Mouse (Mus musculus) liver, embryonic 13.5 days (tissue): Measurements from ENCODE around the gene Krtap5-3. TPM values are rescaled to one million over a fixed set of nuclear protein-coding genes. Genes with fewer than 3 reads are reported as not detected.
"Not testable (repeated sequence)": the region's sequence is repeated elsewhere in the genome, so short reads cannot be mapped to it uniquely, and the experiment has no call there.

Source experiments
- ATAC-seq: fragments of 200-750 bp; cut with Nextera tagmentation; 2 replicates; pipeline ENCODE4 v1.8.0; 2017; ENCODE audit warnings: low read depth, mild to moderate bottlenecking, moderate number of reproducible peaks, moderate library complexity
- DNase-seq: peaks from one replicate; pipeline ENCODE4 v3.0.0; 2022
- H3K27ac ChIP-seq: fragments of 300-500 bp; sonication (generic); 2 replicates; pipeline ENCODE4 v1.5.1; 2015; ENCODE audit warnings: moderate library complexity, mild to moderate bottlenecking, inconsistent platforms
- H3K27me3 ChIP-seq: fragments of 300-500 bp; sonication (generic); 2 replicates; pipeline ENCODE4 v1.6.1; 2015; ENCODE audit warnings: mild to moderate bottlenecking, inconsistent platforms
- H3K36me3 ChIP-seq: fragments of 300-500 bp; sonication (generic); 2 replicates; pipeline ENCODE4 v1.6.1; 2015; ENCODE audit warnings: mild to moderate bottlenecking, inconsistent platforms
- H3K4me1 ChIP-seq: fragments of 300-500 bp; sonication (generic); replicated peaks from 2 replicates; pipeline ENCODE4 v1.6.1; 2015; ENCODE audit warnings: inconsistent platforms
- H3K4me2 ChIP-seq: fragments of 300-500 bp; sonication (generic); 2 replicates; pipeline ENCODE4 v1.6.1; 2015; ENCODE audit warnings: inconsistent platforms, mild to moderate bottlenecking, moderate library complexity
- H3K4me3 ChIP-seq: fragments of 300-500 bp; sonication (generic); replicated peaks from 2 replicates; pipeline ENCODE4 v1.5.1; 2015; ENCODE audit warnings: mild to moderate bottlenecking, inconsistent platforms
- H3K9ac ChIP-seq: fragments of 300-500 bp; sonication (generic); 2 replicates; pipeline ENCODE4 v1.6.1; 2015; ENCODE audit warnings: mild to moderate bottlenecking, inconsistent platforms
- H3K9me3 ChIP-seq: fragments of 300-500 bp; sonication (generic); replicated peaks from 2 replicates; pipeline ENCODE4 v1.6.1; 2016; ENCODE audit warnings: inconsistent platforms
- WGBS: fragments of 180-500 bp; shearing (Covaris S2); methylation state at CpG from one replicate; pipeline ENCODE4 v1.1.7; 2015; ENCODE audit not compliant: insufficient replicate concordance; 5-methylcytosine and 5-hydroxymethylcytosine counted together
- polyA plus RNA-seq: library from polyadenylated mRNA; unstranded; fragments of >200 nt; fragmentation: Nextera tagmentation; extraction: Ambion mirVana; gene quantifications from 2 replicates; pipeline ENCODE4 v1.2.1, GENCODE M21; 2015

Krtap5-3 gene
- polyA plus RNA-seq, 1 experiment from 2014 or later = not detected

- DNase-seq (no peak), ATAC-seq (no peak)
- WGBS = 42% methylated on average over 2 of the region's 2 CpGs
- no peaks in the 10 kb centered on the region for H3K4me1 ChIP-seq
- no peaks in the 10 kb centered on the region for H3K9me3 ChIP-seq
- H3K9ac ChIP-seq = no peak overlapping the region
- no peak overlapping the region for H3K4me2 ChIP-seq
- H3K36me3 ChIP-seq = no peaks in the 10 kb centered on the region
- H3K27me3 ChIP-seq = no peaks in the 10 kb centered on the region
- no peak overlapping the region for H3K4me3 ChIP-seq
- H3K27ac ChIP-seq = no peak overlapping the region
These were observed 2.4 kb upstream of the Krtap5-3 start for GRCm38 (mm10) chr7:142198748-142199147.

GRCm38 (mm10) chr7:142205488-142205887 is 4.3 kb downstream of the Krtap5-3 start:
- Histone ChIP-seq H3K36me3 (no peaks in the 10 kb centered on the region), H3K9ac (no peak overlapping the region), H3K4me3 (no peak overlapping the region), H3K27ac (no peak overlapping the region), H3K9me3 (no peaks in the 10 kb centered on the region), H3K4me2 (no peak overlapping the region), H3K4me1 (no peaks in the 10 kb centered on the region), H3K27me3 (no peaks in the 10 kb centered on the region)
- ATAC-seq = no peak
- DNase-seq = no peak

GRCm38 (mm10) chr7:142206891-142207290 is 5.7 kb downstream of the Krtap5-3 start:
- DNase-seq, H3K4me2 ChIP-seq, H3K4me3 ChIP-seq, H3K36me3 ChIP-seq, H3K4me1 ChIP-seq, H3K9ac ChIP-seq, H3K27me3 ChIP-seq, H3K9me3 ChIP-seq, H3K27ac ChIP-seq, ATAC-seq: not testable (repeated sequence)
- 56% methylated on average over 5 of the region's 5 CpGs for whole genome bisulfite sequencing

GRCm38 (mm10) chr7:142211559-142211958 is 10.4 kb downstream of the Krtap5-3 start, which contains the start of gene Gm7579:
Gene Gm7579 (plus strand): TSS chr7:142211859.
- no peak within 1 kb of the TSS for H3K27ac ChIP-seq
- H3K9me3 ChIP-seq = no peaks in the 10 kb centered on the region
- ATAC-seq (no peak), DNase-seq (no peak)
- no peaks in the 10 kb centered on the region for H3K4me1 ChIP-seq
- 57% methylated on average over 1 of the region's 1 CpGs for WGBS
- H3K4me2 ChIP-seq = no peak within 1 kb of the TSS
- no peaks in the 10 kb centered on the region for H3K36me3 ChIP-seq
- H3K27me3 ChIP-seq = no peaks in the 10 kb centered on the region
- no peak within 1 kb of the TSS for H3K9ac ChIP-seq
- no peak within 1 kb of the TSS for H3K4me3 ChIP-seq

- not testable (repeated sequence) for H3K4me2 ChIP-seq, H3K9ac ChIP-seq, H3K27ac ChIP-seq, H3K9me3 ChIP-seq, ATAC-seq, H3K27me3 ChIP-seq, H3K4me1 ChIP-seq, H3K4me3 ChIP-seq, H3K36me3 ChIP-seq, DNase-seq
- 25% methylated on average over 1 of the region's 1 CpGs for WGBS
These were observed 11.0 kb downstream of the Krtap5-3 start for GRCm38 (mm10) chr7:142212136-142212535.

GRCm38 (mm10) chr7:142224518-142224917 is 23.4 kb downstream of the Krtap5-3 start:
- no peak overlapping the region for H3K9ac ChIP-seq
- H3K36me3 ChIP-seq = no peaks in the 10 kb centered on the region
- H3K9me3 ChIP-seq = no peaks in the 10 kb centered on the region
- DNase-seq (no peak), ATAC-seq (no peak)
- no peak overlapping the region for H3K4me3 ChIP-seq
- WGBS = 40% methylated on average over 2 of the region's 2 CpGs
- H3K4me1 ChIP-seq = no peaks in the 10 kb centered on the region
- H3K27me3 ChIP-seq = no peaks in the 10 kb centered on the region
- H3K4me2 ChIP-seq = no peak overlapping the region
- H3K27ac ChIP-seq = no peak overlapping the region

- DNase-seq, H3K4me2 ChIP-seq, H3K4me1 ChIP-seq, H3K4me3 ChIP-seq, H3K27me3 ChIP-seq, H3K36me3 ChIP-seq, H3K9me3 ChIP-seq, ATAC-seq, H3K9ac ChIP-seq, H3K27ac ChIP-seq: not testable (repeated sequence)
- 29% methylated on average over 3 of the region's 3 CpGs for WGBS
These were observed 28.7 kb downstream of the Krtap5-3 start, which contains the start of gene Krtap5-5 for GRCm38 (mm10) chr7:142229871-142230270. Gene Krtap5-5 (minus strand): TSS chr7:142229971.

GRCm38 (mm10) chr7:142231540-142231939 is 30.4 kb downstream of the Krtap5-3 start:
- ATAC-seq (no peak), DNase-seq (no peak)
- 21% methylated on average over 1 of the region's 1 CpGs for WGBS

GRCm38 (mm10) chr7:142240978-142241377 is 39.8 kb downstream of the Krtap5-3 start, which contains the start of gene Gm40460:
Gene Gm40460 (minus strand): TSS chr7:142241078.
- Histone ChIP-seq H3K27me3 (no peaks in the 10 kb centered on the region), H3K36me3 (no peaks in the 10 kb centered on the region), H3K9me3 (peaks cover 4% of the 10 kb centered on the region; the same call in 1 of the 2 replicates), H3K9ac (no peak within 1 kb of the TSS), H3K27ac (no peak within 1 kb of the TSS), H3K4me2 (no peak within 1 kb of the TSS), H3K4me1 (no peaks in the 10 kb centered on the region), H3K4me3 (no peak within 1 kb of the TSS)
- ATAC-seq (no peak), DNase-seq (no peak)
- 21% methylated on average over 2 of the region's 2 CpGs for WGBS

More at GRCm38 (mm10) chr7:142231540-142231939, 30.4 kb downstream of the Krtap5-3 start:
- H3K9me3 ChIP-seq = peaks cover 5% of the 10 kb centered on the region
- no peaks in the 10 kb centered on the region for H3K27me3 ChIP-seq
- H3K27ac ChIP-seq = no peak overlapping the region
- H3K4me1 ChIP-seq = no peaks in the 10 kb centered on the region
- H3K36me3 ChIP-seq = no peaks in the 10 kb centered on the region
- H3K4me2 ChIP-seq = no peak overlapping the region
- H3K9ac ChIP-seq = no peak overlapping the region
- no peak overlapping the region for H3K4me3 ChIP-seq

GRCm38 (mm10) chr7:142249824-142250223 is 48.7 kb downstream of the Krtap5-3 start:
- 0% methylated on average over 1 of the region's 1 CpGs for WGBS
- Histone ChIP-seq H3K27me3 (no peaks in the 10 kb centered on the region), H3K9me3 (no peaks in the 10 kb centered on the region), H3K9ac (no peak overlapping the region), H3K27ac (no peak overlapping the region), H3K4me1 (no peaks in the 10 kb centered on the region), H3K36me3 (no peaks in the 10 kb centered on the region), H3K4me2 (no peak overlapping the region), H3K4me3 (no peak overlapping the region)
- no peak for ATAC-seq
- DNase-seq = no peak
